Mouse (Mus musculus) heart, postnatal 36 days (tissue): Measurements from ENCODE around the gene Slc25a16. TPM values are rescaled to one million over a fixed set of nuclear protein-coding genes. Genes with fewer than 3 reads are reported as not detected.

Source experiments
- DNase-seq, 2 experiments: peaks; one replicate each; pipeline ENCODE4 v3.0.0; 2021 to 2022
- intact Hi-C: fragments of 180-260 bp; cut with DNase I; formaldehyde crosslinking; loops from one replicate; pipeline ENCODE4 v1.15.1; 2025
- total RNA-seq, 2 experiments: library from RNA; stranded (reverse); gene quantifications; 2 replicates each; pipeline ENCODE4 v1.2.3; 2021

The Slc25a16 gene
- total RNA-seq, 2 experiments from 2014 or later: 22.6 to 26.9 TPM

GRCm38 (mm10) chr10:62987341-62987740, 66.9 kb downstream of the Slc25a16 start:
- intact Hi-C loops: no loop called here
- DNase-seq: peak in 1 of 2 experiments; percentile 16

- intact Hi-C loops: no loop called here
- no peak for DNase-seq
These were observed 70.2 kb downstream of the Slc25a16 start for GRCm38 (mm10) chr10:62990636-62991035.

- DNase-seq: no peak
- intact Hi-C loops: no loop called here
These were observed 73.6 kb downstream of the Slc25a16 start for GRCm38 (mm10) chr10:62993991-62994390.

Other genes with a start within 250 kb of the Slc25a16 start
- 1 to 10 TPM in 1 of 2 experiments, under 1 TPM in 1; 0.89 to 1.2 TPM for gene Stox1, start 194.5 kb upstream of the Slc25a16 start, total RNA-seq
- 10 to 100 TPM; 49.5 to 50.7 TPM for gene Ccar1, start 128.3 kb upstream of the Slc25a16 start, total RNA-seq
- gene Tet1, start 11.6 kb upstream of the Slc25a16 start, total RNA-seq: 1 to 10 TPM; 6.2 to 8.7 TPM
- under 1 TPM; 0.56 to 0.76 TPM for gene Dna2, start 26.4 kb downstream of the Slc25a16 start, total RNA-seq
- 10 to 100 TPM; 10.4 to 11.8 TPM for gene Rufy2, start 59.6 kb downstream of the Slc25a16 start, total RNA-seq
- gene Hnrnph3, start 103.6 kb downstream of the Slc25a16 start, total RNA-seq: 10 to 100 TPM; 30.7 to 33.2 TPM
- 1 to 10 TPM; 6.9 to 7.3 TPM for gene Pbld2, start 103.7 kb downstream of the Slc25a16 start, total RNA-seq
- 1 to 10 TPM; 1.8 to 2.3 TPM for gene Pbld1, start 139.5 kb downstream of the Slc25a16 start, total RNA-seq
- not detected for gene Atoh7, start 179.0 kb downstream of the Slc25a16 start, total RNA-seq